Mouse (Mus musculus) central nervous system, embryonic 11.5 days (tissue): ENCODE data around the gene Btbd7. TPM values are rescaled to one million over a fixed set of nuclear protein-coding genes. Genes with fewer than 3 reads are reported as not detected.

Source experiments
- polyA plus RNA-seq: library from polyadenylated mRNA; depleted of rRNA; stranded (reverse); fragments of >200 nt; gene quantifications from 2 replicates; pipeline ENCODE4 v1.2.3, GENCODE M21; 2012; rRNA removed

Btbd7 gene
- 23.2 and 31.4 TPM in 2 replicates for polyA plus RNA-seq

GRCm38 (mm10) chr12:102878031-102878823, at the start of gene Btbd7:
Btbd7 (minus strand) TSS chr12:102878471.

GRCm38 (mm10) chr12:102899091-102899490, 20.8 kb upstream of the Btbd7 start, which contains the start of gene Cox8c:
Cox8c (plus strand) TSS chr12:102899316.

GRCm38 (mm10) chr12:102758403-102758756, 119.9 kb downstream of the Btbd7 start, which contains the start of gene Gm20604:
Gm20604 (minus strand) TSS chr12:102758672.

GRCm38 (mm10) chr12:102757689-102758402, 120.4 kb downstream of the Btbd7 start, which contains the start of the genes Gm28051, Gon7 and Ubr7:
Gm28051 (minus strand) TSS chr12:102757765.
Gon7 (minus strand) TSS chr12:102757803.
Ubr7 (plus strand) TSS chr12:102757967.

GRCm38 (mm10) chr12:102743589-102744574, 134.4 kb downstream of the Btbd7 start, which contains the start of the genes Moap1 and Tmem251:
Moap1 (minus strand) TSS chr12:102743661.
Tmem251 (plus strand) TSS chr12:102743762.

Other genes with a start within 250 kb of the Btbd7 start
- gene Itpk1, start 173.5 kb downstream of the Btbd7 start, polyA plus RNA-seq: 11.2 and 11.9 TPM in 2 replicates
- 3.0 and 7.8 TPM in 2 replicates for gene Moap1, start 134.8 kb downstream of the Btbd7 start, polyA plus RNA-seq
- 4.1 and 4.4 TPM in 2 replicates for gene Tmem251, start 134.7 kb downstream of the Btbd7 start, polyA plus RNA-seq
- gene Gm28051, start 120.7 kb downstream of the Btbd7 start, polyA plus RNA-seq: not detected in 2 replicates
- 27.7 and 43.6 TPM in 2 replicates for gene Gon7, start 120.7 kb downstream of the Btbd7 start, polyA plus RNA-seq
- gene Ubr7, start 120.5 kb downstream of the Btbd7 start, polyA plus RNA-seq: 54.4 and 60.6 TPM in 2 replicates
- 25.1 and 28.7 TPM in 2 replicates for gene Gm20604, start 119.8 kb downstream of the Btbd7 start, polyA plus RNA-seq
- not detected in 2 replicates for gene Cox8c, start 20.8 kb upstream of the Btbd7 start, polyA plus RNA-seq
- gene Unc79, start 70.4 kb upstream of the Btbd7 start, polyA plus RNA-seq: 6.6 and 7.8 TPM in 2 replicates